Mouse (Mus musculus) heart, embryonic 12.5 days (tissue): ENCODE measurements around the gene Tex52. TPM values are rescaled to one million over a fixed set of nuclear protein-coding genes. Genes with fewer than 3 reads are reported as not detected.

Source experiments
- ATAC-seq: fragments of 200-750 bp; cut with Nextera tagmentation; 2 replicates; pipeline ENCODE4 v1.8.0; 2017; ENCODE audit warnings: moderate TSS enrichment, moderate library complexity; ENCODE audit not compliant: insufficient number of reproducible peaks, low FRiP score
- H3K27ac ChIP-seq: fragments of 300-500 bp; sonication (generic); 2 replicates; pipeline ENCODE4 v1.5.1; 2016; ENCODE audit warnings: mild to moderate bottlenecking, moderate library complexity; ENCODE audit not compliant: poor library complexity, severe bottlenecking
- H3K27me3 ChIP-seq: fragments of 300-500 bp; sonication (generic); replicated peaks from 2 replicates; pipeline ENCODE4 v1.6.1; 2016; ENCODE audit warnings: mild to moderate bottlenecking, moderate library complexity
- H3K36me3 ChIP-seq: fragments of 300-500 bp; sonication (generic); 2 replicates; pipeline ENCODE4 v1.6.1; 2016; ENCODE audit warnings: mild to moderate bottlenecking, moderate library complexity
- H3K4me1 ChIP-seq: fragments of 300-500 bp; sonication (generic); replicated peaks from 2 replicates; pipeline ENCODE4 v1.6.1; 2016; ENCODE audit warnings: mild to moderate bottlenecking
- H3K4me2 ChIP-seq: fragments of 300-500 bp; sonication (generic); 2 replicates; pipeline ENCODE4 v1.6.1; 2016; ENCODE audit warnings: mild to moderate bottlenecking, moderate library complexity
- H3K4me3 ChIP-seq: fragments of 300-500 bp; sonication (generic); 2 replicates; pipeline ENCODE4 v1.5.1; 2016; ENCODE audit warnings: mild to moderate bottlenecking
- H3K9ac ChIP-seq: fragments of 300-500 bp; sonication (generic); 2 replicates; pipeline ENCODE4 v1.6.1; 2016; ENCODE audit warnings: mild to moderate bottlenecking, moderate library complexity
- H3K9me3 ChIP-seq: fragments of 300-500 bp; sonication (generic); replicated peaks from 2 replicates; pipeline ENCODE4 v1.6.1; 2016; ENCODE audit warnings: mild to moderate bottlenecking, moderate library complexity
- WGBS: fragments of 180-500 bp; shearing (Covaris S2); methylation state at CpG from one replicate; pipeline ENCODE4 v1.1.7; 2016; 5-methylcytosine and 5-hydroxymethylcytosine counted together
- polyA plus RNA-seq: library from polyadenylated mRNA; unstranded; fragments of >200 nt; fragmentation: Nextera tagmentation; extraction: Ambion mirVana; gene quantifications from 2 replicates; pipeline ENCODE4 v1.2.1, GENCODE M21; 2016

Gene Tex52
- polyA plus RNA-seq, 1 experiment from 2014 or later, result 0.19 TPM

GRCm38 (mm10) chr6:128429826-128430225 is 54.6 kb downstream of the Tex52 start:
- ATAC-seq, result no peak
- 79% methylated on average over 6 of the region's 6 CpGs for WGBS

GRCm38 (mm10) chr6:128432356-128432915 is 57.2 kb downstream of the Tex52 start:
- Histone ChIP-seq H3K4me2 (no peak overlapping the region), H3K9me3 (no peaks in the 10 kb centered on the region), H3K27ac (no peak overlapping the region), H3K4me3 (no peak overlapping the region), H3K36me3 (peaks cover 77% of the 10 kb centered on the region), H3K9ac (no peak overlapping the region), H3K4me1 (peaks cover 41% of the 10 kb centered on the region), H3K27me3 (no peaks in the 10 kb centered on the region)
- ATAC-seq, result no peak
- 88% methylated on average over 13 of the region's 13 CpGs for WGBS

More at GRCm38 (mm10) chr6:128429826-128430225, 54.6 kb downstream of the Tex52 start:
- Histone ChIP-seq H3K36me3 (peaks cover 69% of the 10 kb centered on the region), H3K4me1 (peaks cover 16% of the 10 kb centered on the region), H3K4me3 (no peak overlapping the region), H3K4me2 (no peak overlapping the region), H3K27me3 (no peaks in the 10 kb centered on the region), H3K27ac (no peak overlapping the region), H3K9ac (no peak overlapping the region), H3K9me3 (no peaks in the 10 kb centered on the region)

- Histone ChIP-seq H3K36me3 (peaks cover 66% of the 10 kb centered on the region), H3K9ac (no peak overlapping the region), H3K9me3 (no peaks in the 10 kb centered on the region), H3K4me1 (peaks cover 41% of the 10 kb centered on the region), H3K4me3 (no peak overlapping the region), H3K4me2 (no peak overlapping the region), H3K27me3 (no peaks in the 10 kb centered on the region), H3K27ac (no peak overlapping the region)
- ATAC-seq, result no peak
- 90% methylated on average over 13 of the region's 13 CpGs for WGBS
Measured at GRCm38 (mm10) chr6:128433566-128433965, 58.3 kb downstream of the Tex52 start.

Other genes with a start within 250 kb of the Tex52 start
- gene Tspan9, start 231.9 kb upstream of the Tex52 start, polyA plus RNA-seq, result 172 and 183 TPM in 2 replicates
- gene Tead4, start 74.6 kb upstream of the Tex52 start, polyA plus RNA-seq, result 3.3 and 4.0 TPM in 2 replicates
- gene Tulp3, start 19.6 kb upstream of the Tex52 start, polyA plus RNA-seq, result 8.2 and 10.6 TPM in 2 replicates
- gene Rhno1, start 12.5 kb upstream of the Tex52 start, polyA plus RNA-seq, result 81.3 and 83.0 TPM in 2 replicates
- 33.4 and 38.7 TPM in 2 replicates for gene Foxm1, start 12.5 kb upstream of the Tex52 start, polyA plus RNA-seq
- gene Gm44596, start within 50 bp of the Tex52 start, polyA plus RNA-seq, result not detected in 2 replicates
- 1.6 and 2.5 TPM in 2 replicates for gene Nrip2, start 23.8 kb downstream of the Tex52 start, polyA plus RNA-seq
- gene Itfg2, start 49.5 kb downstream of the Tex52 start, polyA plus RNA-seq, result 28.4 and 29.1 TPM in 2 replicates
- 295 and 296 TPM in 2 replicates for gene Fkbp4, start 63.2 kb downstream of the Tex52 start, polyA plus RNA-seq
- 0.21 and 0.34 TPM in 2 replicates for gene Pzp, start 151.3 kb downstream of the Tex52 start, polyA plus RNA-seq
- 0.08 and 0.15 TPM in 2 replicates for gene A2ml1, start 206.2 kb downstream of the Tex52 start, polyA plus RNA-seq
- not detected in 2 replicates for gene Klrb1a, start 248.1 kb downstream of the Tex52 start, polyA plus RNA-seq